Mouse (Mus musculus): Measurements from ENCODE around the gene Maats1. TPM values are rescaled to one million over a fixed set of nuclear protein-coding genes. Genes with fewer than 3 reads are reported as not detected.

Maats1 gene
- polyA plus RNA-seq, 1 experiment = 1.2 TPM

DNA sequence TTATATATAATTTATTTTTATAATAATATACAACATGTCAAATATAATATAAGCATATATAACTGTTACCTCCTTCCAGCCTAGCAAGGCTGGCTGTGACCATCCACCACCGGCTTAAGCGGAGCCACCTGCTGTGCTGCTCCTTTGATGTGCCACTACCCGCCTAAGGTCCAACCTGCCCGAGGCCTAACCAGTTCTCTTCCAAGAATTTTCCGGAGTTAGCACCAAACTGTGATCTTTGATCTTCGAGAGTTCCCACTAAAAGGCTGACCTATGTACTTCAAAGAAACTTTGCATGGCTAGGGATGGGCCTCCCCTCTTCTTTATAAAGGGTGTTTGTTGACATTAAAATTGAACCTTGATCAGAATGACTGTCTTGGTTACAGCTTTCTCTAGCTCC, 7.5 kb downstream of the Maats1 start:
- H3K4me1 ChIP-seq (ENCODE audit: control insufficient read depth, insufficient read depth, low read length) = no peaks in the 10 kb centered on the region
- no peak overlapping the region for H3K4me3 ChIP-seq (ENCODE audit: insufficient read depth, low read length)
- H3K27ac ChIP-seq (ENCODE audit: insufficient read depth, low read length) = no peak overlapping the region
- TF ChIP-seq POLR2A (IDR thresholded peaks at IDR 0.05; ENCODE audit: extremely low read depth, insufficient read depth, low read length) (no peak), CTCF (IDR thresholded peaks at IDR 0.05; ENCODE audit: extremely low read depth, insufficient read depth, low read length) (no peak)

DNA sequence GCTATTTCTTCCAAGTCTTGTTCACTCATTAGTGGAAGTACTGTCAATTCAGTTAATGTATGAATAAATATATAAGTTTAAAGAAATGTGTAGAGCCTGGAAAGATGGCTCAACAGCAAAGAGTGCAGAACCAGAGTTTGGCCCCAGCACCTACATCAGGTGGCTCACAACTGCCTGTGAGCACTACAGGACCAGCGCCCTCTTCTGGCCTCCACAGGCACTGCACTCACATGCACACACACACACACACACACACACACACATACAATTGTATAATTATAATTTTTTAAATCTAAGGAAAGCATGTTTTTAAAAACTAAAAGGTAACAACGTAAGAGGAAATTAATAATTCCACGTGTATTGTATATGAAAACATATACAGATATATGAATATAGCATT, 12.6 kb downstream of the Maats1 start:
- no peak for TF ChIP-seq POLR2A (IDR thresholded peaks at IDR 0.05; ENCODE audit: extremely low read depth, insufficient read depth, low read length)
- no peak for TF ChIP-seq CTCF (IDR thresholded peaks at IDR 0.05; ENCODE audit: extremely low read depth, insufficient read depth, low read length)
- no peaks in the 10 kb centered on the region for H3K4me1 ChIP-seq (ENCODE audit: control insufficient read depth, insufficient read depth, low read length)
- no peak overlapping the region for H3K4me3 ChIP-seq (ENCODE audit: insufficient read depth, low read length)
- H3K27ac ChIP-seq (ENCODE audit: insufficient read depth, low read length) = no peak overlapping the region

DNA sequence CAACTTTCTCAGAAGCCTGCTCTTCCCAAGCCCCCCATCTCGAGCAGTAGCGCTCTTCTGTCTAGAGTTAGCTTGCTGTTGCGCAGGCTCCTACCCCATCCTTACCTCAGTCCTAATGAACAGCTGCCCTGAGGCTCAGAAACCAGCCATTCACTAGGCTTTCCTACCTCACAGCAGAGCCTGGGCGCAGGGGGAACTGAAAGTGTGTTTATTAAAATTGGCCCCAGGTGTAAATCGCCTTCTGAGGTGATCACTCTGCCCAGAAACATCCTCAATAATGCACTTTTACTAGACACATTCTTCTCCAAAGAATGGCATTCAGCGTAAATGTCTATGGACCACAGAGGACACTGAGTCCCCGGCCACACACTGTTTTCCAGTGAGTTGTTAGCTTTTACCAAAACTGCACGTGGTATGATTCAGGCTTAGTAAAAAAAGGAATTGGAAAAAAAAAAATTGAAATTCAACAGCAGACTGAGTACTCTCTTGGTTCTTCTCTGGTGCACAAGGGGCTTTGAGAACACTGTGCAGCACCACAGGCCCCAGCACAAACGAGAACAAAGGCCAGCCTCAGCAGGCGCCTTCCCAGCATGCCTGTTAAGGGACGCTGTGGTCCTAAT, 15.1 kb downstream of the Maats1 start:
- TF ChIP-seq CTCF (IDR thresholded peaks at IDR 0.05; ENCODE audit: extremely low read depth, insufficient read depth, low read length) = no peak
- no peak for TF ChIP-seq POLR2A (IDR thresholded peaks at IDR 0.05; ENCODE audit: extremely low read depth, insufficient read depth, low read length)
- Histone ChIP-seq H3K27ac (ENCODE audit: insufficient read depth, low read length) (no peak overlapping the region), H3K4me3 (ENCODE audit: insufficient read depth, low read length) (no peak overlapping the region), H3K4me1 (ENCODE audit: control insufficient read depth, insufficient read depth, low read length) (no peaks in the 10 kb centered on the region)

DNA sequence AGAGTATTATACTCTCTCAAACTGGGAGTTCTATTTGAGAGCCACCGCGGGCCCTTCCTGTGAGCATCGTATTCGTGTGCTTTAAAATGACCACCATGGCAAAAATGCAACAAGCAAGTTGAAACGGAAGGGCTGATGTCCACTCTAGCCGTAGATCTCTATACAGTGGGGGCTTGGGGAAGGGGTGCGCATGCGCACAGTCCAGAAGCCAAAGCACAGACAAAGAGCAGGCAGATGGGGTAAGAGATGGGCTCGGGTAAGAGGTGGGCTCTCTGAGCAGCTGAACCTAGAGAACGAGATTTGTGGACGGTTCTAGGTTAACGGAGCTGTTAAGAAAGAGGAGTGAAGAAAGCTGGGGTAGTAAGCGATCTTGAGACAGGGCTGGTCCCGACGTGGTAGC, 17.6 kb downstream of the Maats1 start:
- no peak overlapping the region for H3K4me3 ChIP-seq (ENCODE audit: insufficient read depth, low read length)
- no peak for TF ChIP-seq CTCF (IDR thresholded peaks at IDR 0.05; ENCODE audit: extremely low read depth, insufficient read depth, low read length)

DNA sequence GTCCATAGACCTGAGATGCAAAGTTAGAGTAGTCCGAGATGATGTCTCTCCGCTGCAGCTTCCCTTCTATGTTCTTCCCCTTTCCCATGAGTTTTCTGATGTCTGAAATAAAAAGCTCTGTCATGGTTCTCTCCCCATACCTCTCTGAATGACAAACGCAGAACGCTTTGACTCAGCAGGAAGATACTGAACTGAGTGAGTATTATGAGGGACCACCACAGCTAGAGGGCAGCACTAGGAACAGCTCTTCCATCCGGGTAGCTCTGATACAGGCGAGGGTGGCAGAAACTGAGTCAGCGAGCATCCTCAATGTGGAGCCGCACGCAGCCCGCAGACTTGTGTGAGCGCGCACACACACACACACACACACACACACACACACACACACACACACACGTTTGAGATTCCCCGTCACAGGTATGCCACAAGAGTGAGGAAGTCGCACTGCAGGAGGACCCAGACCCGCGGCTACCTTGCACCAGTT, 20.4 kb downstream of the Maats1 start:
- H3K4me3 ChIP-seq (ENCODE audit: insufficient read depth, low read length) = no peak overlapping the region
- no peak overlapping the region for H3K27ac ChIP-seq (ENCODE audit: insufficient read depth, low read length)
- TF ChIP-seq POLR2A (IDR thresholded peaks at IDR 0.05; ENCODE audit: extremely low read depth, insufficient read depth, low read length) (no peak), CTCF (IDR thresholded peaks at IDR 0.05; ENCODE audit: extremely low read depth, insufficient read depth, low read length) (peak; percentile 63)
- H3K4me1 ChIP-seq (ENCODE audit: control insufficient read depth, insufficient read depth, low read length) = no peaks in the 10 kb centered on the region

More for the DNA sequence above, 17.6 kb downstream of the Maats1 start:
- no peaks in the 10 kb centered on the region for H3K4me1 ChIP-seq (ENCODE audit: control insufficient read depth, insufficient read depth, low read length)
- H3K27ac ChIP-seq (ENCODE audit: insufficient read depth, low read length) = no peak overlapping the region

DNA sequence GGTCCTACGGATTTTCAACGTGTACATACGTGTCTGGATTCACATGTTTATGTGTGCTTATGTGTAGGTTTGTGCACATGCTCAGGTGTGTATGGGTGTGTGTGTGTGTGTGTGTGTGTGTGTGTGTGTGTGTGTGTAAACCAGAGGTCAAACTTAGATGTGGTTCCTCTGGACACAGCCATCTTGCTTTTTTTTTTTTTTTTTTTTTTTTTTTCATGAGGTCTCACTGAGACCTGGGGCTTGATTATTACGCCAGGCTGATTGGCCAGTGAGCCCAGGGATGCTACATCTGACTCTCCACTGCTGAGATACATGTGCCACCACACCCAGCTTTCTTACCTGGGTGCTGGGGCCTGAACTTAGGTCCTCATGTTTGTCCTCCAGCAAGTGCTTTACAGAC, 22.9 kb downstream of the Maats1 start:
- Histone ChIP-seq H3K4me3 (ENCODE audit: insufficient read depth, low read length) (no peak overlapping the region), H3K4me1 (ENCODE audit: control insufficient read depth, insufficient read depth, low read length) (no peaks in the 10 kb centered on the region), H3K27ac (ENCODE audit: insufficient read depth, low read length) (no peak overlapping the region)
- TF ChIP-seq CTCF (IDR thresholded peaks at IDR 0.05; ENCODE audit: extremely low read depth, insufficient read depth, low read length) (no peak), POLR2A (IDR thresholded peaks at IDR 0.05; ENCODE audit: extremely low read depth, insufficient read depth, low read length) (no peak)

DNA sequence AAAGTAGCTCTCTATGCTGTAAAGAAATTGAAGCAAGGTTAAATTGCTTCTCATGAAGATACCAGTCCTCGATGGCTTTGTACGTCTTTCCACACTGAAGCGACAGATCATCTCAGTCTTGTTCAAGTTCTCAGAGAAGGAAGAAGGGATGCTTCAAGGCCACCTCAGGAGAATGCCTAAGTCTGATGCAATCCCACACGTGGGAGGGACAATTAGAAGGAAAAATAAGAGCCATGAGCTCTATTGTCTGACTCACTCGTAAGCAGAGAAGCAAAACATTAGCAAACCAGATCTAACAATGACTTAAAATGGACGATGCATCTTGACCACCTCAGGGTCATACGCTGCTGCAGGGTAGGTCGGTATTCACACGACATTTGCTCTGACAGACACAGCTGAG, 23.5 kb downstream of the Maats1 start:
- TF ChIP-seq POLR2A (IDR thresholded peaks at IDR 0.05; ENCODE audit: extremely low read depth, insufficient read depth, low read length) = no peak
- no peak for TF ChIP-seq CTCF (IDR thresholded peaks at IDR 0.05; ENCODE audit: extremely low read depth, insufficient read depth, low read length)
- Histone ChIP-seq H3K4me1 (ENCODE audit: control insufficient read depth, insufficient read depth, low read length) (no peaks in the 10 kb centered on the region), H3K4me3 (ENCODE audit: insufficient read depth, low read length) (no peak overlapping the region)

DNA sequence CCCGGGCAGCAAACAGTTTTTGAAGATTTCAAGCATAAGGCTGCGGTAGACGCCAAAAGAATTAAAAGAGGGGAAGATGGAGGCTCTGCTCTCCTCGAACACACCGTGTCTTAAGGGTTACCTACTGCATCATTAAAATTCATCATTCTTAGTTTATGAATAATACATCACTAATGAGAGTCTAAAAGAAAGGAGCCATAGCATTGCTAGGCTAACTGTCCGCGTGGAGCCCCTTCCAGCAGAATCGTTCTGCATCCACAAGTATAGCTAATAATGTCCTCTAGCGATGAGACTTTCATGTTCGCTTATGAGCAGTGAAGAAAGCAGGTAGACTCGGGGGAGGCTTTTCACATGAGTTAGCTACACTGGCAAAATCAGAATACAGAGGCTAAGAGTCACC, 33.7 kb downstream of the Maats1 start:
- Histone ChIP-seq H3K4me1 (ENCODE audit: control insufficient read depth, insufficient read depth, low read length) (no peaks in the 10 kb centered on the region), H3K4me3 (ENCODE audit: insufficient read depth, low read length) (no peak overlapping the region), H3K27ac (ENCODE audit: insufficient read depth, low read length) (no peak overlapping the region)
- TF ChIP-seq CTCF (IDR thresholded peaks at IDR 0.05; ENCODE audit: extremely low read depth, insufficient read depth, low read length) = no peak
- TF ChIP-seq POLR2A (IDR thresholded peaks at IDR 0.05; ENCODE audit: extremely low read depth, insufficient read depth, low read length) = no peak

More for the DNA sequence above, 23.5 kb downstream of the Maats1 start:
- H3K27ac ChIP-seq (ENCODE audit: insufficient read depth, low read length) = no peak overlapping the region

DNA sequence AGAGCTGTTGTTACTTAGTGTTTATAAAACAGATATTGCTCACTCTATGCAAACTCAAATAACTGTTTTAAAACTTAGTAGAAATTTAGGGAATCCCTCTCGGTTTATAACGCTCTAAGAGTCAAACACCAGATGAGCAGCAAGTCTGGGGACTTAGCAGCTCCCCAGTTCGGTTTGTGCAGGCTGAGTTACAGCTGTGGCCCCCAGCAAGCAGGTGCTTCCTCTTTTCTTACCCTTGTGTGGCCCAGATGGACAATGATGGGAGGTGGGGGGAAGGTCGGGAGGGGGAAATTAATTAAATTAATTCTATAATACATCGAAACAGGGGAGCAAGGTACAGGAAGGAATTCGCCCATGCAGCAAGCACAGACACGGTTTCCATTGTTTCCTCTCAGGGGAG, 34.3 kb downstream of the Maats1 start:
- TF ChIP-seq CTCF (IDR thresholded peaks at IDR 0.05; ENCODE audit: extremely low read depth, insufficient read depth, low read length) (no peak), POLR2A (IDR thresholded peaks at IDR 0.05; ENCODE audit: extremely low read depth, insufficient read depth, low read length) (no peak)
- no peaks in the 10 kb centered on the region for H3K4me1 ChIP-seq (ENCODE audit: control insufficient read depth, insufficient read depth, low read length)

DNA sequence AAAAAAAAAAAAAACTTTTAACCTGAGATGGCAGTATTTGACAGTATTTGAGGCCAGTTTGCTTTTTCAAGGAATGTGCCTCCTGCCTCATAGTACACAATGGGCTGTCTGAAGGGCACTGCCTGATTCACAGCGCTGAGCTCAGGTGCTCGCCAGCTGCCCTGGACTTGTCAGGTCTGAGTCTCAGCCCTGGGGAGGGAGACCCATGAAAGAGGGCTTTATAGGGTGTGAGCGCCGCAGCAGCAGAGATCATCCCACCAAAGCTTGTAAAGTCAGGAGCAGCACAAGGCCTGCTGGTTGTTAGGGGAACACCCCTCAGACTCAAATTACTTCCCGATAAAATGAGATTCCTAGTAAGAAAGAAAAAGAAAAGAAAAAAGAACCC, 34.7 kb downstream of the Maats1 start:
- Histone ChIP-seq H3K4me3 (ENCODE audit: insufficient read depth, low read length) (no peak overlapping the region), H3K27ac (ENCODE audit: insufficient read depth, low read length) (no peak overlapping the region), H3K4me1 (ENCODE audit: control insufficient read depth, insufficient read depth, low read length) (no peaks in the 10 kb centered on the region)
- TF ChIP-seq POLR2A (IDR thresholded peaks at IDR 0.05; ENCODE audit: extremely low read depth, insufficient read depth, low read length) (no peak), CTCF (IDR thresholded peaks at IDR 0.05; ENCODE audit: extremely low read depth, insufficient read depth, low read length) (no peak)

More for the DNA sequence above, 34.3 kb downstream of the Maats1 start:
- H3K27ac ChIP-seq (ENCODE audit: insufficient read depth, low read length) = no peak overlapping the region
- H3K4me3 ChIP-seq (ENCODE audit: insufficient read depth, low read length) = no peak overlapping the region
